Mouse (Mus musculus) heart, embryonic 13.5 days (tissue): ENCODE data around the gene Pard6b. TPM values are rescaled to one million over a fixed set of nuclear protein-coding genes. Genes with fewer than 3 reads are reported as not detected.

Experiments
- ATAC-seq: fragments of 200-750 bp; cut with Nextera tagmentation; 2 replicates; pipeline ENCODE4 v1.8.0; 2017; ENCODE audit warnings: moderate TSS enrichment; ENCODE audit not compliant: insufficient number of reproducible peaks, low FRiP score, low TSS enrichment; ENCODE audit errors: extremely low read depth
- H3K27ac ChIP-seq: fragments of 300-500 bp; sonication (generic); replicated peaks from 2 replicates; pipeline ENCODE4 v1.5.1; 2015; ENCODE audit warnings: moderate library complexity, mild to moderate bottlenecking, inconsistent platforms
- H3K27me3 ChIP-seq: fragments of 300-500 bp; sonication (generic); replicated peaks from 2 replicates; pipeline ENCODE4 v1.6.1; 2015; ENCODE audit warnings: mild to moderate bottlenecking, inconsistent platforms
- H3K36me3 ChIP-seq: fragments of 300-500 bp; sonication (generic); 2 replicates; pipeline ENCODE4 v1.6.1; 2015; ENCODE audit warnings: mild to moderate bottlenecking, inconsistent platforms
- H3K4me1 ChIP-seq: fragments of 300-500 bp; sonication (generic); 2 replicates; pipeline ENCODE4 v1.6.1; 2015; ENCODE audit warnings: inconsistent platforms
- H3K4me2 ChIP-seq: fragments of 300-500 bp; sonication (generic); 2 replicates; pipeline ENCODE4 v1.6.1; 2015; ENCODE audit warnings: inconsistent platforms, mild to moderate bottlenecking, moderate library complexity
- H3K4me3 ChIP-seq: fragments of 300-500 bp; sonication (generic); 2 replicates; pipeline ENCODE4 v1.5.1; 2015; ENCODE audit warnings: moderate library complexity, mild to moderate bottlenecking, inconsistent platforms
- H3K9ac ChIP-seq: fragments of 300-500 bp; sonication (generic); 2 replicates; pipeline ENCODE4 v1.6.1; 2015; ENCODE audit warnings: inconsistent platforms, mild to moderate bottlenecking, moderate library complexity
- H3K9me3 ChIP-seq: fragments of 300-500 bp; sonication (generic); 2 replicates; pipeline ENCODE4 v1.6.1; 2016; ENCODE audit warnings: inconsistent platforms
- WGBS: fragments of 180-500 bp; shearing (Covaris S2); methylation state at CpG from one replicate; pipeline ENCODE4 v1.1.7; 2015; ENCODE audit warnings: mixed read lengths; 5-methylcytosine and 5-hydroxymethylcytosine counted together
- polyA plus RNA-seq: library from polyadenylated mRNA; unstranded; fragments of >200 nt; fragmentation: Nextera tagmentation; extraction: Ambion mirVana; gene quantifications from 2 replicates; pipeline ENCODE4 v1.2.1, GENCODE M21; 2015

The Pard6b gene
- polyA plus RNA-seq, result 7.3 and 7.8 TPM in 2 replicates

DNA sequence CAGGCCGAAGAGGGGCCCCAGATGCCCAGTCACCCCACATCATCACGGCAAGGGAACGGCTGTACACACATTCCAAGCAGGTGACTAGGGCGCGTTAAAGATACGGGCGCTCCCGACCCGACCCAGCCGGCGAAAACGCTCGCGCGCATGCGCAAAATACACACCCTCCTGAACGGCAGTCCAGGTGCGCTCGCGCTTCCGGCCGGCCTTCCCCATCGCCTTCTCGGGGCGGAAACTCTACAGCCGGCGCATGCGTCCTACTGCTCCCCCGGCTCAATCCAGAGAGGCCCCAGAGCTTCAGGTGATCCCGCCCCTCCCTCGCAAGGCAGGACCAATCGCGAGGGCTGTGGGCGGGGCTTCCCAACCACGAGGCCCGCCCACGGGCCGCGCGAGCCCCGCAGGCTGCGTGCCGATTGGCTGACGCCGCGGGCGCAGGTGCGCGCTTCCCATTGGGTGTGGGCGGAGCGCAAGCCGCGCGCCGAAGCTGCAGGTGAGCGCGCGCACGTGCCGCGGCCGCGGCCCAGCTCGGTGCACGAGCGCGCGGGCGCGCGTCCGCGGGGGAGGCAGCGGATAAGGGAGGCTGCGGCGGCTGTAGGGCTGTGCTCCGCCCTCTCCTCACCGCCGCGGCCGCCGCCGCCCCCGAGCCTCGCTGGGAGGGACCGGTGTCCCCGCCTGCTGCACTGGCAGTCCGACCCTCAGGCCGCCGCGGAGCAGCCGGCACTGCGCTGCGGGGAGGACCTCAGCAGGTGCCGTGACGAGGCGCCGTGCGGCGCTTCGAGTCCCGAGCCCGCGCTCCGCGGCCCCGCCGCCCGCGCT lies at the start of gene Pard6b:
Pard6b (plus strand) TSS at position 574 of the 816 bp plus-strand sequence.
- Histone ChIP-seq H3K9me3 (no peaks in the 10 kb centered on the region), H3K9ac (peak within 1 kb of the TSS; percentile 89), H3K36me3 (no peaks in the 10 kb centered on the region), H3K4me1 (peaks cover 46% of the 10 kb centered on the region), H3K4me2 (peak within 1 kb of the TSS; percentile 94), H3K27me3 (peaks cover 23% of the 10 kb centered on the region), H3K4me3 (peak within 1 kb of the TSS; percentile 80), H3K27ac (peak within 1 kb of the TSS; percentile 90)
- under 1% methylated on average over 81 of the region's 110 CpGs for WGBS
- peak; percentile 94 for ATAC-seq

DNA sequence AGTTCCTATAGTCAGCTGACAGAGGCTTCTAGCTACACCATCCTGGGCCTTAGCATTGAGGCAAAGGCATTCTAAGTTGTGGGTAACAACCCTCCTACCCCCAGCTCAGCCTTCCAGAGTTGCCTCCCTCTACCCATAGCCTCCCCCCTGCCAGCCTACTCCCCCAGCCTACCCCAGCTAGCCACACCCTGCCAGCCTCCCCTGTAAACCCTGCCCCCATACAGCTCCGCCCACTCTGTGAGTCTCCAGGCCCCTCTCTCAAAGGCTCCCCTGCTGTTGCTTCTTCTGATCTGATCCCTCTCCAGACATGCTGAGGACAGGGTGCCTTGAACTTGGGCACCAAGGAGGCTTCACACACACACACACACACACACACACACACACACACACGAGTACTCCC lies 49.0 kb upstream of the Pard6b start:
- ATAC-seq, result no peak
- 69% methylated on average over 2 of the region's 2 CpGs for WGBS
- H3K4me1 ChIP-seq, result peaks cover 16% of the 10 kb centered on the region
- no peaks in the 10 kb centered on the region for H3K27me3 ChIP-seq
- no peak overlapping the region for H3K4me2 ChIP-seq
- no peak overlapping the region for H3K27ac ChIP-seq
- no peaks in the 10 kb centered on the region for H3K36me3 ChIP-seq
- H3K4me3 ChIP-seq, result no peak overlapping the region
- H3K9me3 ChIP-seq, result peaks cover 7% of the 10 kb centered on the region
- no peak overlapping the region for H3K9ac ChIP-seq

DNA sequence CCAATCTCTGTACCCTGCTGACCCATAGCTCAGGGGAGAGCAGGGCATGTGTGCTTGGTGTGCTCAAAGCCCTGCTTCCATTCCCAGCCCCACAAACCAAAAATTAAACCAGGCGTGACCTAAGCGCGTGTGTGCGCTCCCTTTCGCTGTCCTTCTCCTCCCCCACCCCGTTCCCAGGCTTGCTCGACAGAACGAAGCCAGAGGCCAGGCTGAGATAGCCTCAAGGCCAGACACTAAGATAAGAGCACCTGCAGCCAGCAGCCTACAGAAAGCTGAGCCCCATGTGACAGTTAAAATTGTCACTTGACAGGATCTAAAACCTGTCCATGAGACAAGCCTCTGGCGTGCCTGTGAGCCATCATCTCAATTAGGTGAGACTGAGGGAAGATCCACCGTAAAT lies 46.9 kb upstream of the Pard6b start:
- H3K4me3 ChIP-seq, result no peak overlapping the region
- H3K4me1 ChIP-seq, result peaks cover 23% of the 10 kb centered on the region
- WGBS, result 25% methylated on average over 10 of the region's 10 CpGs
- H3K9ac ChIP-seq, result 0 out of 2 replicates have a peak overlapping the region, but pooled peaks have one; percentile 14
- no peak overlapping the region for H3K4me2 ChIP-seq
- no peaks in the 10 kb centered on the region for H3K36me3 ChIP-seq
- H3K27me3 ChIP-seq, result no peaks in the 10 kb centered on the region
- no peak overlapping the region for H3K27ac ChIP-seq
- no peak for ATAC-seq
- no peaks in the 10 kb centered on the region; the same call in 1 of the 2 replicates for H3K9me3 ChIP-seq

DNA sequence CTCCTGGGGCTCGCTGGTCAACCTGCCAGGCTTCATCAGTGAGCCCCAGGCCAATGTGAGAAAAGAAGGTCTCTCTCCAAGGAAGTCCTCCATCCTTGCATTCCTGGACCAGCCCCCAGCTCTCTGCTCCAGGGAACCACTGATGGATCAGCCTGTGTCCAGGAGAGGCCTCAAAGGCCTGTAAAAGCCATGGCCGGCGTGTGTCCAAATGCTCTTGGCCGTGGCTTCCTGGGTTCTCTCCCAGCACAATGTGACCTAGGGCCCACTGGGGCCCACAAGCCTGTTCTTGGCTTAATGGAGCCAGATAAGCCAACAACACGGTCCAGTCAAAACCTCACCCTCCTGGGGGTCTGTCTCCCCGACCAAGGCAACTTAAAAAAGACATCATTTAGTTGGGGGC lies 44.9 kb upstream of the Pard6b start:
- no peaks in the 10 kb centered on the region for H3K27me3 ChIP-seq
- ATAC-seq, result no peak

DNA sequence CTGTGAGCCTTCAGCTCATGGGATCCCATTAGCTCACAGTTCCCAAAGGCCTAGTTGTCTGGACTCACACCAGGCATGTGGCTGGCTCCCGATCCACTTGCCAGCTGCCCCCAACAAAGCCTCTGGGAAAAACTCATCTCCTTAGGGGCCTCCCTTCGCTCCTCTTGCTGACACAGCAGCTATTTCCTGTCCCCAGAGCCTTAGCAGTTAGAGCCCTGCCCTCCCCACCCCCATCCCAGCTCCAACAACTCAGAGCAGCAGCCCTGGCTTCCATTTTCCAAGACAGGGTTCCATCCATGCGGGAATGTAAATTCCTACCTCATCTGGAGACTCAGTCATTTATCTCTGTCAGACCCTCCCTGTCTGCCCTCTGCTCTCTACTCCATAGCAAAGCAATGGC lies 43.7 kb upstream of the Pard6b start:
- H3K36me3 ChIP-seq, result no peaks in the 10 kb centered on the region

More for the DNA sequence above, 44.9 kb upstream of the Pard6b start:
- Histone ChIP-seq H3K9ac (no peak overlapping the region), H3K4me2 (no peak overlapping the region), H3K36me3 (no peaks in the 10 kb centered on the region), H3K4me1 (peaks cover 23% of the 10 kb centered on the region), H3K4me3 (no peak overlapping the region), H3K27ac (no peak overlapping the region), H3K9me3 (no peaks in the 10 kb centered on the region)
- 83% methylated on average over 6 of the region's 6 CpGs for WGBS

DNA sequence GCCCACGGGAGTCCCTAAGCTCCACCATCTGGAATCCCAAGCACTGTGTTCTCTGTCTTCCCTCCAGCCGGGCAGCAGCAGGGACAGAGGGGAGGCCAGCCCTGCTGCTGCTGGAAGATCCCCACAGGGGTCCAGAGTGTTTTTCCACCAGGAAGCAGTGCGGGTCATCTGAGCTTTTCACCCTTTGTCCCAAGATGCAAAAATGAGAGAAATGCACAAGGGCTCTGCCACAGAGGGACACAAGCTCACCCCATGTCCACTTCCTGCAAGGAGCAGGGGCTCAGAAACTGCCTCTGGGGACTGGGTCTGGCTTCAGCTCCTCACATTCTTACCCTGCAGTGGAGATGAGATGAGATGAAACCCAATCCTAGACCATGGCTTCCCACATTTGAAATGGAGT lies 40.1 kb upstream of the Pard6b start:
- 41% methylated on average over 3 of the region's 3 CpGs for WGBS
- no peak for ATAC-seq
- H3K9ac ChIP-seq, result no peak overlapping the region
- peaks cover 20% of the 10 kb centered on the region for H3K4me1 ChIP-seq
- no peak overlapping the region for H3K4me3 ChIP-seq
- H3K36me3 ChIP-seq, result no peaks in the 10 kb centered on the region
- H3K27ac ChIP-seq, result no peak overlapping the region
- no peaks in the 10 kb centered on the region for H3K27me3 ChIP-seq
- H3K9me3 ChIP-seq, result no peaks in the 10 kb centered on the region
- H3K4me2 ChIP-seq, result no peak overlapping the region

More for the DNA sequence above, 43.7 kb upstream of the Pard6b start:
- H3K9ac ChIP-seq, result peak overlapping the region; percentile 51; the same call in 1 of the 2 replicates
- ATAC-seq, result no peak
- H3K4me1 ChIP-seq, result peaks cover 23% of the 10 kb centered on the region
- no peak overlapping the region for H3K4me2 ChIP-seq
- H3K27me3 ChIP-seq, result no peaks in the 10 kb centered on the region
- WGBS, result 30% methylated on average over 3 of the region's 3 CpGs
- H3K4me3 ChIP-seq, result no peak overlapping the region
- peak overlapping the region; percentile 37; the same call in 1 of the 2 replicates for H3K27ac ChIP-seq
- no peaks in the 10 kb centered on the region for H3K9me3 ChIP-seq

DNA sequence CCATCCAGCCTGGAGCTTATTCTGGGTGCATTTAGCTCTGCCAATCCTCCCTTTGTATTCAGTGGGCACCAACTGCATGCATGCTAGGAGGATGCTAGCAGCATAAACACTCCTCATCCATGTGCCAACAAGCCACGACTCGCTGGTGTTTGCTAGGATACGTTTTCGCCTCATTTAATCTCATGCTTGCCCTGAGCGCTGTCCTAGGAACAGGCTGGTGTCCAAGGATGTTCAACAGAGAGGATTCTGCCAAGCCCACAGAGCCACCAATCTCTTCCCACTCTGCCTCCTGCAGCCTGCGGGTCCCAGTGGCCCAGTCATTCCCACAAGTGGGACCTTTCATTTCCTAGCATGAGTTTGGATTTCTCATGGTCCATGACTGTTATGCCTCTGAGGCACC lies 38.8 kb upstream of the Pard6b start:
- H3K9me3 ChIP-seq, result no peaks in the 10 kb centered on the region
- ATAC-seq, result no peak
- no peaks in the 10 kb centered on the region for H3K36me3 ChIP-seq
- H3K27me3 ChIP-seq, result no peaks in the 10 kb centered on the region
- WGBS, result 80% methylated on average over 6 of the region's 6 CpGs
- H3K4me2 ChIP-seq, result no peak overlapping the region
- no peak overlapping the region for H3K27ac ChIP-seq
- peaks cover 22% of the 10 kb centered on the region for H3K4me1 ChIP-seq
- no peak overlapping the region for H3K4me3 ChIP-seq
- no peak overlapping the region for H3K9ac ChIP-seq

DNA sequence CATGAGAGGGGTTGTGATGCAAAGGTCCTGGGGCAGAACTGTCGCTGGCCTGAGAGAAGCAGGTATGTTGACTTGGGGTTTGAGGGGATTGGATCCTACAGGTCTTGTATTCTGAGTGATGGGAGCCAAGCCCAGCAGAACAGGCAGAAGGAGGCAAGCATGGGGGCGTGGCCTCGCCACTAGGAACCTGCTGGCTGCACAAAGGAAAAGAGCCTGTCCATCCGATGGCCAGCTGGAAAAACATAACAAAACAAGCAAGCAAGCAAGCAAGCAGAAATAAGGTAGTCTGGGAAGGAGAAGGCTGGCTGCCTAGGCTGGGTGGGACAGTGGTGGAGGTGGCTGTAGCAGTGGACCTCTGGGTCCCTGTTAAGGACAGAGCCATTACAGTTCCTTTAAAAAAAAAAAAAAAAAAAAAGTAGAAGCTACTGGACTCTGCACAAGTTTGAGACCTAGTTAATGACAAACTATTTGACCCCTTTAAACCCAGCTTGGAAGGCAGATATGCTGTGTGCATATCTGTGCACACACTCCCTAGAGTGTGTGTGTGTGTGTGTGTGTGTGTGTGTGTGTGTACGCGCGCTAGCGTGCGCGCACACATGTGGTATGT lies 36.0 kb upstream of the Pard6b start:
- WGBS, result 85% methylated on average over 10 of the region's 10 CpGs

DNA sequence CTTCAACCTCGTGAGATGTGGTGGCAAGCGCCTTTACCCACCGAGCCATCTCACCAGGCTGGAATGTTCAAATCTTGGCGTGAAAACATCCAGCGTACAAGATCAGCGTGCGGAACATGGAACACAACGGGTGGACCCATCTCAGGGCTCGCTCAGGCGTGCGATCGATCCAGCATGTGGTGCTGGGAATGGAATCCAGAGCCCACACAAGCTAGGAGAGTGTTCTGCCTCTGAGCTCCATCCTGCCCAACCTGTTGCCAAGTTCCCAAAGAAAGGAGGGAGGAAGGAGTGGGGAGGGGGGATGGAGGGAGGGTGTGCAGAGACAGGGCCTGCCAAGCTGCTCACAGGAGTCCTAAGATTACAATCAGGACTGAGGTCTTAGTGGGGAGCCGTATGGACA lies 35.4 kb upstream of the Pard6b start:
- Histone ChIP-seq H3K4me2 (peak overlapping the region; percentile 27; the same call in 1 of the 2 replicates), H3K36me3 (no peaks in the 10 kb centered on the region), H3K9ac (no peak overlapping the region), H3K4me1 (peaks cover 32% of the 10 kb centered on the region), H3K27ac (peak overlapping the region; percentile 70), H3K27me3 (peaks cover 6% of the 10 kb centered on the region; the same call in 1 of the 2 replicates), H3K4me3 (no peak overlapping the region), H3K9me3 (no peaks in the 10 kb centered on the region)
- WGBS, result 73% methylated on average over 13 of the region's 13 CpGs
- ATAC-seq, result no peak

More for the DNA sequence above, 36.0 kb upstream of the Pard6b start:
- no peak overlapping the region for H3K4me2 ChIP-seq
- no peaks in the 10 kb centered on the region for H3K36me3 ChIP-seq
- peaks cover 27% of the 10 kb centered on the region for H3K4me1 ChIP-seq
- H3K9me3 ChIP-seq, result no peaks in the 10 kb centered on the region
- ATAC-seq, result no peak
- H3K9ac ChIP-seq, result no peak overlapping the region
- H3K27ac ChIP-seq, result peak overlapping the region; percentile 70
- H3K27me3 ChIP-seq, result peaks cover 6% of the 10 kb centered on the region; the same call in 1 of the 2 replicates
- H3K4me3 ChIP-seq, result no peak overlapping the region

DNA sequence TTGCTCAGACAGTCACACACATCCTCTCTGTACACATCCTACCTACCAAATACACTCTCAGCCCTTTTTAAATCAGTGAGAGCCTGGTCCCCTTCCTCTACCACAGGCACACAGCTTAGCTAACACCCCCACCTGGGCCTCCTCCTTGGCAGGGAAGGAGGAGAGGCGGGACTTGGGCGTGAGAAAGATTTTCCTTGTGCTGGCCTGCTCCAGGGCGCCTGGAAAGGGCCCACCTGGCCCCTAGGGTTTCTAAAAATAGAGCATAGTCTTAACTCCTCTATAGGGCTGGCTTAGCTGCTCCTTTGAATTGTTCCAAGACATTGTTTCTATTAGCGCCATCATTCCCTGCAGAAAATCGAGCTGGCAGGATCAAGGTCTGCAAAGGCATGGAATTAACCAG lies 35.0 kb upstream of the Pard6b start:
- H3K9me3 ChIP-seq, result no peaks in the 10 kb centered on the region
- 15% methylated on average over 5 of the region's 5 CpGs for WGBS
- peak overlapping the region; percentile 70 for H3K27ac ChIP-seq
- H3K27me3 ChIP-seq, result peaks cover 6% of the 10 kb centered on the region; the same call in 1 of the 2 replicates
- ATAC-seq, result no peak
- H3K36me3 ChIP-seq, result no peaks in the 10 kb centered on the region
- peaks cover 36% of the 10 kb centered on the region for H3K4me1 ChIP-seq
- H3K4me2 ChIP-seq, result peak overlapping the region; percentile 27
- peak overlapping the region; percentile 54 for H3K9ac ChIP-seq
- H3K4me3 ChIP-seq, result no peak overlapping the region

DNA sequence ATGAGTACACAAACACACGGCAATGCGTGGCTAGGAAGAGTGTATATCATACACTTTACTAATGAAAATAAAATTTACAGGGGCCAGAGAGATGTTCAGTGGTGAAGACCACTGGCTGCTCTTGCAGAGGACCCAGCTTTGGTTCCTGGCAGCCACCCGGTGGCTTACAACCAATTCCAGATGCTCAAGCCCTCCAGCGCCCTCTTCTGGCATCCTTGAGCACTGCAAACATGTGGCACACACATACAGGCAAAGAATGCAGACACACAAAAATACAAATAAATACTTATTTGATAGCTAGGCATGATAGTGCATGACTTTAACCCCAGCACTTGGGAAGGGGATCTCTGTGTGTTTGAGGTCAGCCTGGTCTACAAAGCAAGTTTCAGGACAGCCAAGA lies 34.3 kb upstream of the Pard6b start:
- no peak overlapping the region for H3K4me2 ChIP-seq
- no peaks in the 10 kb centered on the region for H3K9me3 ChIP-seq
- H3K4me1 ChIP-seq, result peaks cover 37% of the 10 kb centered on the region
- H3K36me3 ChIP-seq, result no peaks in the 10 kb centered on the region
- no peak overlapping the region for H3K9ac ChIP-seq
- H3K4me3 ChIP-seq, result no peak overlapping the region
- ATAC-seq, result no peak
- peaks cover 11% of the 10 kb centered on the region for H3K27me3 ChIP-seq
- WGBS, result 74% methylated on average over 4 of the region's 4 CpGs
- H3K27ac ChIP-seq, result peak overlapping the region; percentile 70
